Mouse (Mus musculus) forebrain, embryonic 11.5 days (tissue): ENCODE data around the gene Marveld1. TPM values are rescaled to one million over a fixed set of nuclear protein-coding genes. Genes with fewer than 3 reads are reported as not detected.

ENCODE experiments used
- ATAC-seq: fragments of 200-750 bp; cut with Nextera tagmentation; replicated peaks from 2 replicates; pipeline ENCODE4 v1.8.0; 2017; ENCODE audit warnings: moderate TSS enrichment; ENCODE audit not compliant: low FRiP score
- DNase-seq: peaks from one replicate; pipeline ENCODE4 v3.0.0-alpha.2; 2017; ENCODE audit warnings: low spot score
- H3K27ac ChIP-seq: fragments of 300-500 bp; sonication (generic); 2 replicates; pipeline ENCODE4 v1.5.1; 2014; ENCODE audit warnings: low read depth, low read length
- H3K27me3 ChIP-seq: fragments of 300-500 bp; sonication (generic); 2 replicates; pipeline ENCODE4 v1.6.1; 2014; ENCODE audit warnings: mild to moderate bottlenecking, low read length, mixed read lengths; ENCODE audit not compliant: control insufficient read depth, insufficient read depth
- H3K36me3 ChIP-seq: fragments of 300-500 bp; sonication (generic); 2 replicates; pipeline ENCODE4 v1.6.1; 2014; ENCODE audit warnings: mild to moderate bottlenecking, low read length, moderate library complexity, mixed read lengths; ENCODE audit not compliant: control insufficient read depth, insufficient read depth
- H3K4me1 ChIP-seq: fragments of 300-500 bp; sonication (generic); replicated peaks from 2 replicates; pipeline ENCODE4 v1.6.1; 2014; ENCODE audit warnings: low read length, mixed read lengths; ENCODE audit not compliant: control insufficient read depth, insufficient read depth
- H3K4me2 ChIP-seq: fragments of 300-500 bp; sonication (generic); 2 replicates; pipeline ENCODE4 v1.6.1; 2014; ENCODE audit warnings: low read depth, mild to moderate bottlenecking, low read length, moderate library complexity, mixed read lengths; ENCODE audit not compliant: severe bottlenecking
- H3K4me3 ChIP-seq: fragments of 300-500 bp; sonication (generic); 2 replicates; pipeline ENCODE4 v1.5.1; 2014; ENCODE audit warnings: low read depth, low read length
- H3K9ac ChIP-seq: fragments of 300-500 bp; sonication (generic); 2 replicates; pipeline ENCODE4 v1.6.1; 2014; ENCODE audit warnings: low read length
- H3K9me3 ChIP-seq: fragments of 300-500 bp; sonication (generic); 2 replicates; pipeline ENCODE4 v1.6.1; 2016; ENCODE audit warnings: low read length, mixed read lengths; ENCODE audit not compliant: control insufficient read depth
- WGBS: fragments of 180-500 bp; shearing (Covaris S2); extraction: QIAGEN DNeasy Blood & Tissue Kit; methylation state at CpG from one replicate; pipeline ENCODE4 v1.1.7; 2014; 5-methylcytosine and 5-hydroxymethylcytosine counted together
- polyA plus RNA-seq: library from polyadenylated mRNA; unstranded; fragments of >200 nt; fragmentation: Nextera tagmentation; extraction: Ambion mirVana; gene quantifications from 2 replicates; pipeline ENCODE4 v1.2.1, GENCODE M21; 2014

The Marveld1 gene
- polyA plus RNA-seq, 1 experiment from 2014 or later = 8.7 TPM

DNA sequence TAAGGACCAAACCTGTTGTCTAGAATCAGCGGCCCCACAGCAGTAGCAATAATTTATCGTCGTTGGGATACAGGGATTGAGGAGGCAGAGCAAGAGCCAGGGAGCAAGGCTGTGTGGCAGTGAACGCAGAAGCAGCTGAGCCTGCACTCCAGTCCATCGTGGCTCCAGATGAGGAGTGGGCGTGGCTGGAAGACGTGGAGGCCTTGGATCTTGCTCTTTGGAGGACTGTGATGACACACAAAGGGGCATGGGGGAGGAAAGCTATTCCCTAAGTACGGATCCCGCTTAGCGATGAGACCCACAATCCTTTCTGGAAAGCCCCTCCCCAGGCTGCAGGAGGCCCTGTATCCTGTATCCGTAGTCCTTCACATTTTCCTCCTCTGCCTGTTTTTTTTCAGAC lies 50.8 kb downstream of the Marveld1 start:
- ATAC-seq (no peak), DNase-seq (no peak)
- no peak overlapping the region for H3K27ac ChIP-seq
- 49% methylated on average over 11 of the region's 11 CpGs for WGBS
- no peak overlapping the region for H3K9ac ChIP-seq
- no peaks in the 10 kb centered on the region for H3K9me3 ChIP-seq
- peaks cover 6% of the 10 kb centered on the region; the same call in 1 of the 2 replicates for H3K4me1 ChIP-seq
- peaks cover 42% of the 10 kb centered on the region for H3K27me3 ChIP-seq
- H3K36me3 ChIP-seq = no peaks in the 10 kb centered on the region
- H3K4me3 ChIP-seq = no peak overlapping the region
- no peak overlapping the region for H3K4me2 ChIP-seq

Other genes with a start within 250 kb of the Marveld1 start
- 901 and 961 TPM in 2 replicates for gene Pgam1, start 235.5 kb upstream of the Marveld1 start, polyA plus RNA-seq
- 83.9 and 87.5 TPM in 2 replicates for gene Exosc1, start 214.0 kb upstream of the Marveld1 start, polyA plus RNA-seq
- gene Zdhhc16, start 213.9 kb upstream of the Marveld1 start, polyA plus RNA-seq = 70.7 and 76.6 TPM in 2 replicates
- 38.2 and 39.9 TPM in 2 replicates for gene Mms19, start 166.2 kb upstream of the Marveld1 start, polyA plus RNA-seq
- gene Ubtd1, start 165.6 kb upstream of the Marveld1 start, polyA plus RNA-seq = 8.5 and 9.7 TPM in 2 replicates
- gene Ankrd2, start 111.4 kb upstream of the Marveld1 start, polyA plus RNA-seq = not detected in 2 replicates
- 1.1 and 1.9 TPM in 2 replicates for gene Hoga1, start 101.8 kb upstream of the Marveld1 start, polyA plus RNA-seq
- gene 4933411K16Rik, start 95.2 kb upstream of the Marveld1 start, polyA plus RNA-seq = 0.13 TPM in 1 of 2 replicates, not detected in the other
- 52.9 and 63.1 TPM in 2 replicates for gene Morn4, start 61.0 kb upstream of the Marveld1 start, polyA plus RNA-seq
- 29.0 and 30.7 TPM in 2 replicates for gene Pi4k2a, start 56.9 kb upstream of the Marveld1 start, polyA plus RNA-seq
- 15.6 and 16.3 TPM in 2 replicates for gene Avpi1, start 18.3 kb upstream of the Marveld1 start, polyA plus RNA-seq
- gene Zfyve27, start 16.6 kb downstream of the Marveld1 start, polyA plus RNA-seq = 22.4 and 23.1 TPM in 2 replicates
- gene Sfrp5, start 54.9 kb downstream of the Marveld1 start, polyA plus RNA-seq = 0.09 and 0.19 TPM in 2 replicates
- 2.4 and 3.7 TPM in 2 replicates for gene Golga7b, start 100.2 kb downstream of the Marveld1 start, polyA plus RNA-seq